Mouse (Mus musculus) adrenal gland, adult 8-10 months (tissue): ENCODE data around the gene Klf12. TPM values are rescaled to one million over a fixed set of nuclear protein-coding genes. Genes with fewer than 3 reads are reported as not detected.

Experiments
- DNase-seq: peaks from one replicate; pipeline ENCODE4 v3.0.0; 2022
- total RNA-seq, 4 experiments: library from RNA; stranded (reverse); gene quantifications; 2 replicates each; pipeline ENCODE4 v1.2.4; 2022

Gene Klf12
- total RNA-seq, 4 experiments from 2014 or later, result 23.8 to 38.4 (median 26.1) TPM

- no peak for DNase-seq
These were observed 53.1 kb downstream of the Klf12 start for GRCm38 (mm10) chr14:100231384-100231783.

GRCm38 (mm10) chr14:100228120-100228519 is 56.4 kb downstream of the Klf12 start:
- DNase-seq, result no peak

GRCm38 (mm10) chr14:100227717-100228116 is 56.8 kb downstream of the Klf12 start:
- no peak for DNase-seq

GRCm38 (mm10) chr14:100224151-100224550 is 60.3 kb downstream of the Klf12 start:
- no peak for DNase-seq

GRCm38 (mm10) chr14:100222260-100222659 is 62.2 kb downstream of the Klf12 start:
- DNase-seq, result no peak

- no peak for DNase-seq
These were observed 69.2 kb downstream of the Klf12 start for GRCm38 (mm10) chr14:100215213-100215785.

- DNase-seq, result no peak
These were observed 71.4 kb downstream of the Klf12 start for GRCm38 (mm10) chr14:100213066-100213465.

GRCm38 (mm10) chr14:100211826-100212117 is 72.7 kb downstream of the Klf12 start:
- no peak for DNase-seq

GRCm38 (mm10) chr14:100211036-100211825 is 73.2 kb downstream of the Klf12 start:
- DNase-seq, result peak; percentile 64

GRCm38 (mm10) chr14:100209814-100210419 is 74.6 kb downstream of the Klf12 start:
- no peak for DNase-seq

GRCm38 (mm10) chr14:100207081-100207480 is 77.4 kb downstream of the Klf12 start:
- DNase-seq, result no peak

GRCm38 (mm10) chr14:100206207-100206606 is 78.3 kb downstream of the Klf12 start:
- DNase-seq, result no peak

GRCm38 (mm10) chr14:100200058-100200688 is 84.3 kb downstream of the Klf12 start:
- DNase-seq, result no peak

GRCm38 (mm10) chr14:100198636-100199035 is 85.8 kb downstream of the Klf12 start:
- no peak for DNase-seq

- no peak for DNase-seq
These were observed 87.3 kb downstream of the Klf12 start for GRCm38 (mm10) chr14:100197199-100197598.

- DNase-seq, result no peak
These were observed 94.8 kb downstream of the Klf12 start for GRCm38 (mm10) chr14:100189490-100190197.

- no peak for DNase-seq
These were observed 97.1 kb downstream of the Klf12 start for GRCm38 (mm10) chr14:100187372-100187771.

- no peak for DNase-seq
These were observed 106.7 kb downstream of the Klf12 start for GRCm38 (mm10) chr14:100177796-100178195.

GRCm38 (mm10) chr14:100165075-100165474 is 119.4 kb downstream of the Klf12 start:
- no peak for DNase-seq

GRCm38 (mm10) chr14:100156639-100157038 is 127.8 kb downstream of the Klf12 start:
- DNase-seq, result no peak

- DNase-seq, result no peak
These were observed 136.8 kb downstream of the Klf12 start for GRCm38 (mm10) chr14:100147666-100148065.

GRCm38 (mm10) chr14:100140370-100140769 is 144.1 kb downstream of the Klf12 start:
- DNase-seq, result no peak

GRCm38 (mm10) chr14:100134304-100134703 is 150.2 kb downstream of the Klf12 start:
- DNase-seq, result no peak
